Mouse (Mus musculus): ENCODE results near the gene Rad54l. TPM values are rescaled to one million over a fixed set of nuclear protein-coding genes. Genes with fewer than 3 reads are reported as not detected.

The Rad54l gene
- polyA plus RNA-seq, 1 experiment from 2014 or later = 43.2 TPM

DNA sequence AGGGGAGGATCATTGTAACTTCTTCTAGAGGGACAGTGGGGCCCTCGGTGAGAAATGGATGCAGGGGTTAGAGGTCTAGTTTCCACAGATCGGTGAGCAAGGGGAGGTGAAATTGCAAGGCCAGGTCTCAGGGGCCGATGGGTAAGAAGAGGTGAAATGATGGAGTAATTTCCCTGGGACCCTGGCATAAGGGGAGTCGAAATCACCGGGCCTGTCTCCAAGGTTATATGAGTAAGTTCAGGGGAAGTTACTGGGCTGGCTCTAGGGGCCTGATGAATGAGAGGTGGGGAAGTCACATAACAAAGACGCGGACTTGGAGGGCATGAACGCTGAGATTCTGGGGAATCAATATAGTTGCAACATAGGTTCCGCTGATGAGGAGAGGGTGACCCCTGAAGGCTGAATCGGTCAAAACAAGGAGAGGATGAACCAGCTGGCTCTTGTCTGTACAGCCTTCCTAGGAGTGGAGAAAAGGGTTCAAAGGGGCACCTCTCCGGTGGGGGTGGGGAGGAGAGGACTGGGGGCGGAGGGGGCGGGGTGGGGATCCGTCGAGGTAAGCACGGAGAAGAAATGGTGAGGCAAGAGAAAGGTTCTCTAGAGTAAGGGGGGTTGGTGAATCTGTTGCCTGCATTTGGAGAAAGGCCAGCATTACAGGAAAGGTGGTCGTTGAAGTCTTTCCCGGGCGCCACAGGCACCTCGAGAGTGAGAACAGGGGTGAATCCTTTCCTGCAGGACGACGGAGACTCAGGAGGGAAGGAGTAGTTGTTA, 70.8 kb downstream of the Rad54l start:
- ATAC-seq (ENCODE audit: insufficient read depth) = peak; percentile 57
- DNase-seq = peak; percentile 80
- H3K4me1 ChIP-seq (ENCODE audit: insufficient read depth) = 0 out of 2 replicates have a peak, but pooled peaks cover 6% of the 10 kb centered on the region
- 0 out of 2 replicates have a peak, but pooled peaks cover 5% of the 10 kb centered on the region for H3K36me3 ChIP-seq (ENCODE audit: insufficient read depth)
- WGBS = 4% methylated on average over 22 of the region's 22 CpGs
- TF ChIP-seq CTCF (IDR thresholded peaks at IDR 0.05; ENCODE audit: low read depth) = peak; percentile 50
- H3K27ac ChIP-seq (ENCODE audit: low read depth) = peak overlapping the region; percentile 98
- H3K4me2 ChIP-seq = peak overlapping the region; percentile 93
- peak overlapping the region; percentile 66 for H3K9ac ChIP-seq
- H3K4me3 ChIP-seq (ENCODE audit: low read depth, low read length) = peak overlapping the region; percentile 58
- no peaks in the 10 kb centered on the region for H3K9me3 ChIP-seq (ENCODE audit: low read depth, low read length)
- no peaks in the 10 kb centered on the region for H3K27me3 ChIP-seq (ENCODE audit: insufficient read depth, low read length)

DNA sequence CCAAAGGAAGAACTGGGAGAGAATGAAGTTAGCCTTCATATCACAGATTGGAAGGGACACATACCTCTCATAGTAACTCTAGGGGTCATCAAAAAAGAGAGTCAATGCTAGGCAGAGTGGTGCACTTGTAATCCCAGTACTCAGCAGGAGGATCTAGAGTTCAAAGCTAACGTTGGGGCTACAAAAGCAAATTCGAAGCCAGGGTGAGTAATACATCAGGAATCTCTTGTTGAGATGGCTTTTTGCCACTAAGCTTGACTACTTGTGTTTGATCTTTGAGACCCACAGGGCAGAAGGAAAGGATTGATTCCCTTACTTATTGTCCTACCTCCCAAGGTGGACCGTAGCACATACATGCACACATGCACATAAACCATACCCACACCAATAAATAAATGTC, 74.3 kb downstream of the Rad54l start:
- no peak for TF ChIP-seq CTCF (IDR thresholded peaks at IDR 0.05; ENCODE audit: low read depth)
- H3K27ac ChIP-seq (ENCODE audit: low read depth) = no peak overlapping the region
- no peak overlapping the region for H3K9ac ChIP-seq
- 0 out of 2 replicates have a peak, but pooled peaks cover 6% of the 10 kb centered on the region for H3K4me1 ChIP-seq (ENCODE audit: insufficient read depth)
- no peak for DNase-seq
- no peak for ATAC-seq (ENCODE audit: insufficient read depth)
- H3K9me3 ChIP-seq (ENCODE audit: low read depth, low read length) = no peaks in the 10 kb centered on the region
- 0 out of 2 replicates have a peak, but pooled peaks cover 10% of the 10 kb centered on the region for H3K36me3 ChIP-seq (ENCODE audit: insufficient read depth)
- WGBS = 68% methylated on average over 3 of the region's 3 CpGs
- no peak overlapping the region for H3K4me2 ChIP-seq
- no peak overlapping the region for H3K4me3 ChIP-seq (ENCODE audit: low read depth, low read length)
- no peaks in the 10 kb centered on the region for H3K27me3 ChIP-seq (ENCODE audit: insufficient read depth, low read length)

DNA sequence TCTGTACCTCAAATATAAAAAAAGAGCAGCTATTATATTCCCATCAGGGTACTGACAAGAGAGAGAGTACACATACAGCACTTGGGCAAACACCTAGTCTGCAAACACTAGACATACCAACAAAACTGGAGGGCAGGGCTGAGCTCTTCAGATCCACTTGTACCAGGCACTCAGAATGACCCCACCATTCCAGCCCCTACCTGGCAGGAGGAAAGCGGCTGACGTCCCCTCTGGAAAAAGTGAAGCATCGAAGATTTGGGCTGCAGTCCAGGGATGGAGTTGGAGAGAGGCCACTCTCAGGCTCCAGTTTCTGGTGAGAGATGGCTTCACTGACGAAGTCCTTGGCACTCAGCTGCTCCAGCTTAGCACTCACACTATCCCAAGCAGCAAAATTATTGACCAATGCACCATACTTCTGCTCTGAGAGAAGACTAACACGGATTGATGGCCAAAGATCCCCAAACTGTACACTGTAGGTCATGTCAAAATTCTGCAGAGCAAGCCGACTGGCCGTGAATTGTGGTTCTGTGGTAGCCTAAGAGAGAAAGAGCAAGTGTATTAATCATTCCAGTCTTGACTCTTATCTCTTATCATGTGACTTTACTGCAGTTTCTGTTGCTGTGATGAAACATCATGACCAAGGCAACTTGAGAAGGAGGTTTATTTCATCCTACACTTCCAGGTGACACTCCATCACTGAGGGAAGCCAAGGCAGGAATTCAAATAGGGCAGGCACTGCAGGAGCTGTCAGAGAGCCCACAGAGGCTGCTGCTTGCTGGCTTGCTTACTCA, 75.2 kb downstream of the Rad54l start:
- H3K4me2 ChIP-seq = peak overlapping the region; percentile 15; the same call in 1 of the 2 replicates
- ATAC-seq (ENCODE audit: insufficient read depth) (peak; percentile 84), DNase-seq (peak; percentile 73)
- 0 out of 2 replicates have a peak, but pooled peaks cover 6% of the 10 kb centered on the region for H3K4me1 ChIP-seq (ENCODE audit: insufficient read depth)
- peak overlapping the region; percentile 36; the same call in 1 of the 2 replicates for H3K27ac ChIP-seq (ENCODE audit: low read depth)
- 55% methylated on average over 7 of the region's 7 CpGs for WGBS
- H3K9ac ChIP-seq = no peak overlapping the region
- no peak overlapping the region for H3K4me3 ChIP-seq (ENCODE audit: low read depth, low read length)
- TF ChIP-seq CTCF (IDR thresholded peaks at IDR 0.05; ENCODE audit: low read depth) = no peak
- H3K27me3 ChIP-seq (ENCODE audit: insufficient read depth, low read length) = no peaks in the 10 kb centered on the region
- 0 out of 2 replicates have a peak, but pooled peaks cover 10% of the 10 kb centered on the region for H3K36me3 ChIP-seq (ENCODE audit: insufficient read depth)
- no peaks in the 10 kb centered on the region for H3K9me3 ChIP-seq (ENCODE audit: low read depth, low read length)

DNA sequence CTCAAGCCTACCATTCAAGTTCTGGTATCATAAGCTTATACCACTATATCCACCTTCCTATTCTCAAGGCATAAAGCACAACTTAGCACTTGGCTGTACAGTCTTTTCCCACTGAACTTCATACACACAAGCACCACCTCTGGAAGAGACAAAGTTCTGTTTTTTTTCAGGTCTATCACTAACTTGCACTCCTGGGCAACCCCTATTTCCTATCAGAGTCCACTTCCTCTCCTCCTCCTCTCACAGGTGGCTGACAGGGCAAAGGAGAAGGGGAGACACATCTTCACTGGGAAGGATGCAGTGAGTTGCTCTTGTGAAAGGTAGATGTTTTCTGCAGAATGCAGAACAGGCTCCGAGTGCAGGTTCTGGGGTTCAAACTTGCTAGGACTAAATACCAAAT, 75.8 kb downstream of the Rad54l start:
- Histone ChIP-seq H3K36me3 (ENCODE audit: insufficient read depth) (peaks cover 13% of the 10 kb centered on the region; the same call in 1 of the 2 replicates), H3K4me1 (ENCODE audit: insufficient read depth) (0 out of 2 replicates have a peak, but pooled peaks cover 6% of the 10 kb centered on the region), H3K9ac (no peak overlapping the region), H3K4me3 (ENCODE audit: low read depth, low read length) (no peak overlapping the region), H3K27ac (ENCODE audit: low read depth) (no peak overlapping the region), H3K4me2 (no peak overlapping the region), H3K27me3 (ENCODE audit: insufficient read depth, low read length) (no peaks in the 10 kb centered on the region), H3K9me3 (ENCODE audit: low read depth, low read length) (no peaks in the 10 kb centered on the region)
- no peak for ATAC-seq (ENCODE audit: insufficient read depth)
- WGBS = 75% methylated on average over 1 of the region's 1 CpGs
- no peak for DNase-seq
- TF ChIP-seq CTCF (IDR thresholded peaks at IDR 0.05; ENCODE audit: low read depth) = no peak

DNA sequence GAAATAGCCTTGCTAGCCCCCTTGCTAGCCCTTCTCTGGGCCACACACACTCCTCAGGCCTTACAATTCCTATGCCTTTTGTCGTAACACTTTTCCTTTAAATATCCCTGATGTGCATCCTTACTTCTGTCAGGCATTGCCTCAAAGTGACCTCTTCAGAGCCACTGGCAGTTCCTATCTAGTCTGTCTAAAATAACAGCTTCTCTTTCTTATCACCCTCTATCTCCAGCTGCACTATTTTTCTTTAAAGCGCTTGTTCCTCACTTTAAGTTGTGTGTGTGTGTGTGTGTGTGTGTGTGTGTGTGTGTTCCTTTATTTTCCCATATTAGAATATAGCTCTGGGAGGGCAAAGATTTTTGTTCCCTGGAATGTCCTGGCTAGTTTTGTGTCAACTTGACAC, 76.9 kb downstream of the Rad54l start:
- H3K4me3 ChIP-seq (ENCODE audit: low read depth, low read length) = no peak overlapping the region
- H3K4me2 ChIP-seq = no peak overlapping the region
- H3K9ac ChIP-seq = no peak overlapping the region
- 0 out of 2 replicates have a peak, but pooled peaks cover 3% of the 10 kb centered on the region for H3K4me1 ChIP-seq (ENCODE audit: insufficient read depth)
- peaks cover 24% of the 10 kb centered on the region for H3K36me3 ChIP-seq (ENCODE audit: insufficient read depth)
- H3K27me3 ChIP-seq (ENCODE audit: insufficient read depth, low read length) = no peaks in the 10 kb centered on the region
- H3K27ac ChIP-seq (ENCODE audit: low read depth) = no peak overlapping the region
- ATAC-seq (ENCODE audit: insufficient read depth) (no peak), DNase-seq (no peak)
- no peaks in the 10 kb centered on the region for H3K9me3 ChIP-seq (ENCODE audit: low read depth, low read length)
- 81% methylated on average over 2 of the region's 2 CpGs for WGBS
- no peak for TF ChIP-seq CTCF (IDR thresholded peaks at IDR 0.05; ENCODE audit: low read depth)

Other genes with a start within 250 kb of the Rad54l start
- gene Kncn, start 239.3 kb downstream of the Rad54l start, polyA plus RNA-seq (2014; fragmentation: Nextera tagmentation; extraction: Ambion mirVana) = not detected in 2 replicates
- not detected in 2 replicates for gene 6430628N08Rik, start 233.0 kb downstream of the Rad54l start, polyA plus RNA-seq (2014; fragmentation: Nextera tagmentation; extraction: Ambion mirVana)
- not detected in 2 replicates for gene Dmbx1, start 183.8 kb downstream of the Rad54l start, polyA plus RNA-seq (2014; fragmentation: Nextera tagmentation; extraction: Ambion mirVana)
- 6.3 and 8.0 TPM in 2 replicates for gene Faah, start 105.8 kb downstream of the Rad54l start, polyA plus RNA-seq (2014; fragmentation: Nextera tagmentation; extraction: Ambion mirVana)
- 21.9 and 24.5 TPM in 2 replicates for gene Nsun4, start 69.8 kb downstream of the Rad54l start, polyA plus RNA-seq (2014; fragmentation: Nextera tagmentation; extraction: Ambion mirVana)
- 466 and 476 TPM in 2 replicates for gene Uqcrh, start 48.6 kb downstream of the Rad54l start, polyA plus RNA-seq (2014; fragmentation: Nextera tagmentation; extraction: Ambion mirVana)
- gene Lrrc41, start 48.4 kb downstream of the Rad54l start, polyA plus RNA-seq (2014; fragmentation: Nextera tagmentation; extraction: Ambion mirVana) = 77.2 and 82.6 TPM in 2 replicates
- 63.3 and 66.5 TPM in 2 replicates for gene Pomgnt1, start 150 bp upstream of the Rad54l start, polyA plus RNA-seq (2014; fragmentation: Nextera tagmentation; extraction: Ambion mirVana)
- gene Lurap1, start 27.6 kb upstream of the Rad54l start, polyA plus RNA-seq (2014; fragmentation: Nextera tagmentation; extraction: Ambion mirVana) = 2.5 and 3.4 TPM in 2 replicates
- 7.0 and 7.5 TPM in 2 replicates for gene Tspan1, start 43.9 kb upstream of the Rad54l start, polyA plus RNA-seq (2014; fragmentation: Nextera tagmentation; extraction: Ambion mirVana)
- gene 1700042G07Rik, start 49.7 kb upstream of the Rad54l start, polyA plus RNA-seq (2014; fragmentation: Nextera tagmentation; extraction: Ambion mirVana) = not detected in 2 replicates
- gene Gm49337, start 49.7 kb upstream of the Rad54l start, polyA plus RNA-seq (2014; fragmentation: Nextera tagmentation; extraction: Ambion mirVana) = not detected in 2 replicates
- 26.4 and 28.7 TPM in 2 replicates for gene Pik3r3, start 97.9 kb upstream of the Rad54l start, polyA plus RNA-seq (2014; fragmentation: Nextera tagmentation; extraction: Ambion mirVana)

All from lung, embryonic 14.5 days (tissue).